Mouse (Mus musculus) megakaryocyte progenitor cell, adult 5-6 weeks (primary cell): ENCODE data around the gene Tapt1. TPM values are rescaled to one million over a fixed set of nuclear protein-coding genes. Genes with fewer than 3 reads are reported as not detected.
"Not testable (repeated sequence)": the region's sequence is repeated elsewhere in the genome, so short reads cannot be mapped to it uniquely, and the experiment has no call there.

Source experiments
- ATAC-seq: replicated peaks from 2 replicates; pipeline ENCODE4 v1.8.0; 2016; ENCODE audit warnings: mild to moderate bottlenecking, moderate TSS enrichment, inconsistent platforms; ENCODE audit not compliant: poor library complexity
- total RNA-seq, 2 experiments: library from RNA; stranded (forward) in 1 of 2; stranded (reverse) in 1 of 2; fragments of 157-497, 149-512 nt in 1 of 2; fragments of 200-1000 nt in 1 of 2; gene quantifications; 2 replicates each; pipeline versions ENCODE4 v1.2.3 to v1.2.4; 2015 to 2017

Gene Tapt1
- total RNA-seq, 2 experiments from 2014 or later, result 72.6 to 75.2 TPM

DNA sequence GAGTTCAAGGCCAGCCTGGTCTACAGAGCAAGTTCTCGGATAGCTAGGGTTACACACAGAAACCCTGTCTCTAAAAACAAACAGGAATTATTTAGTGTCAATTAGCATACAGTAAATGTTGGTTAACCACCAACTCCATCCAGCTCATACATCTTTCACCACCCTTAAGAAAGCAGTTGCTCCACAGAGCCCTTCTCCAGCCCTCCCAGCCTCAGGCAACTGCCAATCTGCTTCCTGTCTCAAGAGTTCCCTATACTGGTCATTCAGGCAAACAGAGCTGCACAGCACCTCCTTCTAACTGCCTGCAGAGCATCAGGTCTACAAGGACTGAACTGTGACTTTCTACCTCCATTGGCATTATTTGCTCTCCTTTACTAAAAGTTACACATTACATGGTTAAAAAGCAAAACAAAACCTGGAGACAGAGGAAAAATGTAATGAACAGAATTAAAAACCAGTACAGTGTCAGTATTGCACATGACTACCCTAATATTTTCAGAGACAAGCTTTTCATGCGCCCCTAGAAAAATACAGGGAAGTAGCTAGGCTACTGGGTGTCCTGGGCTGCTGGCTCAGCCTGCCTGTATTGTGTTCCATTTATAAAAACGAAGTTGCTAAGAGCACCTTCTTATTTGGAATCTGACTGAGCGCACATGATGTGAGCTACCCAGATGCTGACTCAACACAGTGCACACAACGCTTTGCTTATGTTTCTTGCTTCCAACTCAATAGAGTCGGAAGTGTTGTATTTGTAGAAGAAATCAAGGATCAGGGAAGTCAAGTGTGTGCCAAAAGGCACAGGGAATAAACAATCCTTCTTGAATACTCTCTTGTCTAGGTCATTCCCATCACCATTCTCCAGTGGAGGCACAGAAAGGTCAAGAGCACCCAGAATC, 79.7 kb downstream of the Tapt1 start:
- peak; percentile 99 for ATAC-seq

DNA sequence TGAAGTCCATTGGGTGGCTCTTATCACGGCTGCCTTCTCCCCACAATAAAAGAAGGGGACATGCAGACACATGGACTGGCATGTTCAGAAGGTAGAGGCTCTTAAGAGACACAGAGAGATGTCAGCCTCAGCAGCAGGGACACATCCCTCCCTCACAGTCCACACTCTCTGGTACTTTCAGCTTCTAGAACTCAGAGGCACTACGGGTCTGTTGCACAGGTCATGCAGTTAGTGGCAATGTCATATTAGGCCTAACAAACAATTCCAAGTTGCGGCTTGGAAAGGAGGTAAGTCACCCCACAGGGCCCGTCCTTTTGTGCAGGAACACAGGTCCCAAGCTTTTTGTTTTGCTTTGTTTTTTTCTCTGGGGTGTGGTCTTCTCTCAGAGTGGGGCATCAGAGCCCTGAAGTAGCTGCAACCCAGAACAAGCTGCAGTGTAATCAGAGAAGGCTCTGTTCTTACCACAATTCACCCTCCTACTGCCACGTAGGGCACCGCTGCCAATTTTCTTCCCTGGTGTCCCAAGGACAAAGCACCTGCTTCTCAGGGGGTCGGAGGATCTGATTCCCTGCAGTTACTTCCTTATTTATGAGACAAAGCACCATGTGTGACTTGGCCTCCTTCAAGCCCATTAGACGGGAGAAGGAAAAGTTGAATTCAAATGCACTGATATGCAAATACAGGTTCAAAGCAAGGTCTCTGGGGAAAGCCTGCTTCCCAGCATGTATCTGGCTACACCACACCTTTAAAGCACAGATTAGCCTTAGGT, 82.8 kb downstream of the Tapt1 start:
- ATAC-seq, result no peak

DNA sequence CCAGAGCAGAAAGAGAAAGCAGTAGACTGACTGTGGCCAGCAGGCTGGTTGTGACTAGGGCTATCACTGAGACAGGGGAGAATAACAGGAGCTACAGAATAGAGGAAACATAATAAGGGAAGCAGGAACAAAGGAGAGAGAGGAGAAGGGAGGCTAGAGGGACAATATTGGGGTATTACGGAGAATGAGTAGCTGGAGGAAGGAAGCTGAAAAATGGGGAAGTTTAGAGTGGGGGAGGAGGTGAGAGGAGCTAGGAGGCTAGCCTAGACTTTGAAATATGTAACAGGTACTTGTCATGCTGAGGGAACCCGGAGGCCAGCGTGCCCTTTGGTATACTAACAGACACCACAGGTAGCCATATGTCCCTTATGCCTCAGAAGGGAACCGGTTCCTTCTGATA, 98.9 kb downstream of the Tapt1 start:
- peak; percentile 97 for ATAC-seq

DNA sequence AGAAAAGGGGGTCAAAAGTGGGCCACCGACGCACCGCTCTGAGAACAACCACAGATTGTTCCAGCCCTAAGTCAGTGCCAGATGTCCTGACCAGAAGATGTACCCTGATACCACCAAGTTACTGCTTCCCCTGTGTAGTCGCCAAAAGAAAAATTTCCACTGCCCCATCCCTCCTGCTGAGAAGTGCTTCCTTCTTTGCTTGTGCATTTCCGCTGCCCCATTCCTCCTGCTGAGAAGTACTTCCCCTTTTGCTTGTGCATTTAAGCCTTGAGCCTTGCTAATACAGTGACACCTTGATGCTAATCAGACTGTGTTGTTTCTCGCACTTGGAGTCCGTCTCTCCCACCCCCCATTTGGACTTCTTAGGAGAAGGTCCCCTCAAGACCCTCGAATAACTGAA, 99.9 kb downstream of the Tapt1 start:
- not testable (repeated sequence) for ATAC-seq

Other genes with a start within 250 kb of the Tapt1 start
- not detected in 2 replicates for gene Fgfbp1, start 244.8 kb downstream of the Tapt1 start, total RNA-seq (2015)
- gene Fgfbp1, start 244.8 kb downstream of the Tapt1 start, total RNA-seq (2017), result not detected in 2 replicates
- gene Prom1, start 124.6 kb downstream of the Tapt1 start, total RNA-seq (2015), result 59.7 and 64.9 TPM in 2 replicates
- gene Prom1, start 124.6 kb downstream of the Tapt1 start, total RNA-seq (2017), result 42.3 and 54.7 TPM in 2 replicates